Mouse (Mus musculus): Measurements from ENCODE around the gene Sec24b. TPM values are rescaled to one million over a fixed set of nuclear protein-coding genes. Genes with fewer than 3 reads are reported as not detected.
A peak's percentile ranks its signal among the peaks of the same experiment; 100 is the strongest.

Sec24b gene
- total RNA-seq, 1 experiment from 2014 or later, result 39.3 TPM

- ATAC-seq (replicated peaks; ENCODE audit: insufficient number of reproducible peaks, low FRiP score, low TSS enrichment, poor library complexity, severe bottlenecking), result no peak
Observed at GRCm38 (mm10) chr3:129985335-129985734, 76.0 kb downstream of the Sec24b start.

- ATAC-seq (replicated peaks; ENCODE audit: insufficient number of reproducible peaks, low FRiP score, low TSS enrichment, poor library complexity, severe bottlenecking), result no peak
Observed at GRCm38 (mm10) chr3:129984797-129985196, 76.6 kb downstream of the Sec24b start.

GRCm38 (mm10) chr3:129982271-129982670 lies 79.1 kb downstream of the Sec24b start:
- no peak for ATAC-seq (replicated peaks; ENCODE audit: insufficient number of reproducible peaks, low FRiP score, low TSS enrichment, poor library complexity, severe bottlenecking)

GRCm38 (mm10) chr3:129981756-129982155 lies 79.6 kb downstream of the Sec24b start:
- ATAC-seq (replicated peaks; ENCODE audit: insufficient number of reproducible peaks, low FRiP score, low TSS enrichment, poor library complexity, severe bottlenecking), result no peak

GRCm38 (mm10) chr3:129979510-129979909 lies 81.8 kb downstream of the Sec24b start:
- ATAC-seq (replicated peaks; ENCODE audit: insufficient number of reproducible peaks, low FRiP score, low TSS enrichment, poor library complexity, severe bottlenecking), result no peak

- ATAC-seq (replicated peaks; ENCODE audit: insufficient number of reproducible peaks, low FRiP score, low TSS enrichment, poor library complexity, severe bottlenecking), result no peak
Observed at GRCm38 (mm10) chr3:129978716-129979115, 82.6 kb downstream of the Sec24b start.

- ATAC-seq (replicated peaks; ENCODE audit: insufficient number of reproducible peaks, low FRiP score, low TSS enrichment, poor library complexity, severe bottlenecking), result no peak
Observed at GRCm38 (mm10) chr3:129976317-129976716, 85.0 kb downstream of the Sec24b start.

GRCm38 (mm10) chr3:129970529-129971515 lies 90.5 kb downstream of the Sec24b start:
- no peak for ATAC-seq (replicated peaks; ENCODE audit: insufficient number of reproducible peaks, low FRiP score, low TSS enrichment, poor library complexity, severe bottlenecking)

- ATAC-seq (replicated peaks; ENCODE audit: insufficient number of reproducible peaks, low FRiP score, low TSS enrichment, poor library complexity, severe bottlenecking), result peak; percentile 87
Observed at GRCm38 (mm10) chr3:129969432-129970395, 91.6 kb downstream of the Sec24b start, which contains the start of gene Mcub. TSS of gene Mcub (minus strand) at chr3:129970206.

GRCm38 (mm10) chr3:129969031-129969430 lies 92.3 kb downstream of the Sec24b start:
- ATAC-seq (replicated peaks; ENCODE audit: insufficient number of reproducible peaks, low FRiP score, low TSS enrichment, poor library complexity, severe bottlenecking), result no peak; the same call in 1 of the 2 replicates

- no peak for ATAC-seq (replicated peaks; ENCODE audit: insufficient number of reproducible peaks, low FRiP score, low TSS enrichment, poor library complexity, severe bottlenecking)
Observed at GRCm38 (mm10) chr3:129967874-129968273, 93.5 kb downstream of the Sec24b start.

GRCm38 (mm10) chr3:129964681-129965080 lies 96.7 kb downstream of the Sec24b start:
- ATAC-seq (replicated peaks; ENCODE audit: insufficient number of reproducible peaks, low FRiP score, low TSS enrichment, poor library complexity, severe bottlenecking), result no peak

GRCm38 (mm10) chr3:129962533-129962932 lies 98.8 kb downstream of the Sec24b start:
- ATAC-seq (replicated peaks; ENCODE audit: insufficient number of reproducible peaks, low FRiP score, low TSS enrichment, poor library complexity, severe bottlenecking), result no peak

GRCm38 (mm10) chr3:129953296-129953695 lies 108.1 kb downstream of the Sec24b start:
- ATAC-seq (replicated peaks; ENCODE audit: insufficient number of reproducible peaks, low FRiP score, low TSS enrichment, poor library complexity, severe bottlenecking), result peak; percentile 73

GRCm38 (mm10) chr3:129949158-129949773 lies 112.1 kb downstream of the Sec24b start:
- peak; percentile 75 for ATAC-seq (replicated peaks; ENCODE audit: insufficient number of reproducible peaks, low FRiP score, low TSS enrichment, poor library complexity, severe bottlenecking)

- peak; percentile 67 for ATAC-seq (replicated peaks; ENCODE audit: insufficient number of reproducible peaks, low FRiP score, low TSS enrichment, poor library complexity, severe bottlenecking)
Observed at GRCm38 (mm10) chr3:129948359-129948758, 113.0 kb downstream of the Sec24b start.

GRCm38 (mm10) chr3:129946217-129946914 lies 115.0 kb downstream of the Sec24b start:
- ATAC-seq (replicated peaks; ENCODE audit: insufficient number of reproducible peaks, low FRiP score, low TSS enrichment, poor library complexity, severe bottlenecking), result no peak

GRCm38 (mm10) chr3:129943813-129944212 lies 117.5 kb downstream of the Sec24b start:
- ATAC-seq (replicated peaks; ENCODE audit: insufficient number of reproducible peaks, low FRiP score, low TSS enrichment, poor library complexity, severe bottlenecking), result peak; percentile 75
